Mouse (Mus musculus) ovary, adult 10 weeks (tissue): Measurements from ENCODE around the gene Vmn2r109. TPM values are rescaled to one million over a fixed set of nuclear protein-coding genes. Genes with fewer than 3 reads are reported as not detected.

Experiments used
- polyA plus RNA-seq: library from polyadenylated mRNA; stranded (reverse); fragments of 350-450 nt; fragmentation: Illumina TruSeq; extraction: RNeasy Lipid Tissue Mini Kit (QIAGEN cat#74804); gene quantifications from one replicate; pipeline ENCODE4 v1.2.3, GENCODE M21; 2014

Vmn2r109 gene
- polyA plus RNA-seq: not detected

DNA sequence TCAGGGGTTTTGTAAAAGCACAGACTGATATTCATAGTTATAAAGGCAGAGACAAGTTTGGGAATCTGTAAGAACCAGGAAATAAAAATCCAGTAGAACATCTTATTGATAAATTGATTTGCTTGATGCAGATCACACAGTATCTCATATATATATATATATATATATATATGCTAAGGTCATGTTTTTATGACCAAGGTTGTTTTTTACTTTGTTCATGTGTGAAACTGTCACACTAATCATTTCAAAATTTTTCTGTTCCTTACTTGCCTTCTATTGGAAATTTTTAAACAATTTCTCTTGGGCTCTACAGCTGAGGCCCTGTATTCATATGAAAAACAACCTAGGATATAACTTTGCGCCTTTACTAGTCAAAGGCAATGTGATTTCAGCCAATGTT lies at the start of gene Vmn2r109:
Vmn2r109 (minus strand) TSS at position 101 of the 400 bp plus-strand sequence.

GRCm38 (mm10) chr17:20596323-20596722 lies 31.8 kb upstream of the Vmn2r109 start, which contains the start of gene Vmn2r110:
Gene Vmn2r110 (minus strand): TSS chr17:20596423.

GRCm38 (mm10) chr17:20497858-20498257 lies 66.7 kb downstream of the Vmn2r109 start, which contains the start of gene Vmn1r225:
Gene Vmn1r225 (plus strand): TSS chr17:20498158.

Other genes starting within 250 kb of the Vmn2r109 start
- not detected for gene Vmn2r107, start 219.5 kb downstream of the Vmn2r109 start, polyA plus RNA-seq
- gene Vmn1r224, start 150.6 kb downstream of the Vmn2r109 start, polyA plus RNA-seq: not detected
- not detected for gene Vmn2r108, start 83.4 kb downstream of the Vmn2r109 start, polyA plus RNA-seq
- gene Vmn1r225, start 66.6 kb downstream of the Vmn2r109 start, polyA plus RNA-seq: not detected
- gene Vmn2r110, start 31.7 kb upstream of the Vmn2r109 start, polyA plus RNA-seq: not detected
- gene Fpr-rs3, start 60.1 kb upstream of the Vmn2r109 start, polyA plus RNA-seq: not detected
- not detected for gene Vmn1r226, start 118.1 kb upstream of the Vmn2r109 start, polyA plus RNA-seq
- gene Vmn1r227, start 165.1 kb upstream of the Vmn2r109 start, polyA plus RNA-seq: not detected
- not detected for gene Vmn1r228, start 221.4 kb upstream of the Vmn2r109 start, polyA plus RNA-seq
- not detected for gene Vmn1r229, start 246.8 kb upstream of the Vmn2r109 start, polyA plus RNA-seq